Mouse (Mus musculus): ENCODE results near the gene Eid2.

The Eid2 gene

DNA sequence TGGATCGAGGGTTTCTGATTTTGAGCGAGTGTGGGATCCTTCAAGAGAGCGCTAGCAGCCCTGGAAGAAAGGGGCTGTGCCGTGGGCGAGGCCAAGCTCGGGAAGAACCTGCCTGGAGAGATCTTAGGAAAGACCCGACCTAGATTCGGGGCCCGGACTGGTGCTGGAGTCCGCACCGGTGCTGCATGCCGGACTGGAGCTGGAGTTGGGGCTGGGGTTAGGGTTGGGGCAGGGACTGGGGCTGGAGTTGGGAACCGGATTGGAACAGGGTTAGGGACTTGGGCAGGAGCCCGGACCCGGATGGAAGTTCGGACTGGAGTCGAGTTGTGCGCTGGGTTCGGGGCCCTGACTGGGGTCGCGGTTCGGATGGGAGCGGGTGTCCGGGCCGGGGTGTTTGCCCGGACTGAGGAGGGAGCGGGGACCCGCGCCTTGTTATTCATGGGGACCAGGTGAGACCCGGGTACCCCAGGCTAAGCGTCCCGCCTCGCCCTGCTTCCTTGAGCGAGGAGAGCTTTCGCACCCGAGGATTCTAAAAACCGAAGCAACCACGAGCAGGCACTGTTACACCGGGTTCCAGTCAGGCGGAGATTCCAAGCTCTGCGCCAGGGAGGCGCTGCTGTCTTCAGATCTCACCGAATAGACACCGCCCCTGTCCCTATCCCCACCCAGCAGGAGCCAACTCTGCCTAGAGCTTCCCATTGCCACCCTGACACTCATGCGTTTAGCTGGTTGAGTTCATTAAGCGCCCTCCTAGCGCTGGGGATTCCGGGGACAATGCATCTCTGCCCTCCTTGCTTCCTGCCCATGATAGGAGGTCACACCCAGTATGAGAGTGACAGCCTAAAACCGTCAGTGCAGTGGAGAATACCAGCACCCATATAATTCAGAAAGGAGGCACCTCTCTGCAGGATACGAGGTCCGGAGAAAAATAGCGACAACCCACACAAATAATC is 23.2 kb downstream of the Eid2 start, which contains the start of gene Selenov:
Gene Selenov (minus strand): TSS at position 549 of the 953 bp plus-strand sequence.
- in situ Hi-C loops (cut with MboI; ENCODE audit: low sequenced_read_pairs): no loop called here

DNA sequence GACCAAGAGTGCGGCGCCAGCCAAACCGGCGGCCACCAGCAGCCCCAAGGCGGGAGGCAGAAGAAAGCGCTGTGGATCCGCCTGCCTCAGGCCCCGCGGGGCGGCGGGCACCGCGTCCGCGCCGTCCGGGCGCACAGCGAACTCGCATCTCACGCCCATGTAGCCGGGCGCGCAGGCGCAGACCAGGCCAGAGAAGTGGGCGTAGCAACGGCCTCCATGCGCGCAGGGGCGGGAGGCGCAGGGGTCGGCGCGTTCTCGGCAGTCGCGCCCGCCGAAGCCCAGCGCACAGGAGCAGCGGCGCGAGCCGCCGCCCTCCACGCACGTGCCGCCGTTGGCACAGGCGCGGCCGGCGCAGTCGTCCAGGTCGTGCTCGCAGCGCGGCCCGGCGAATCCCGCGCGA is 26.8 kb downstream of the Eid2 start:
- in situ Hi-C loops (cut with MboI; ENCODE audit: low sequenced_read_pairs): no loop called here

DNA sequence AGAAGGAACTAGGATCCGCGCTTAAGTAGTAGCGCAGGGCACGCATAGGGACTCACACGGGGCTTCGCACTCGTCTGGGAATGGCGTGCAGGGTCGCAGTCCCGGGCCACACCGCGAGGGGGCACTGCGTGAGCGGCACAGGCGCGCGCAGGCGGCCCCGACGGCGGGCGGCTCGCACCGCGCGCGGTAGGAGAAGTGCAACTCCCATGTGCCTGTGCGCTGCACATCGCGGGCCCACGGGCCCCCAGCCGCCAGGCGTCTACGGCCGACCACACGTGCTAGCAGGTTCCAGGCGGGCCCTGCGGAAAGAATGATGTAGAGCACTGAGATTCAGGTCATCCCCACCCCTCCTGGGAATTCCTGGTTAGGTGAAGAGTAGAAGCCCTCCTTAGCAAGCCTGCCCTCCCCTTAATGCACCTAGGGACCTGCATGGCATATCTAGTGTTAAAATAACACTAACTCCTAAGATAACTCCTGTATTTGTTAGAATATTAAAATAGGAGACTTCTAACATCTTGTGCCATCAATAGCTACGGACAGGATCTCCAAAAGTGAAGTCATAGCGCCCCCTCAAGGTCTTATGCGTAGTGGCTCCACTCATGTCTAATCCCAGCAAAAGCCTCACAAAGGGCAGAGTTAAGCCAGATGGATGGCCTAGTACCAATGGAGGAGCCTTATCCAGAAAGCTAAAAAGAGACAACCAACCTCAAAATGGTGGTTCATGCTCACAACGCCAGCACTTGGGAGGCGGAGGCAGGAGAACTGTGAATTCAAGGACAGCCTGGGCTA is 31.4 kb downstream of the Eid2 start:
- in situ Hi-C loops (cut with MboI; ENCODE audit: low sequenced_read_pairs): no loop called here

DNA sequence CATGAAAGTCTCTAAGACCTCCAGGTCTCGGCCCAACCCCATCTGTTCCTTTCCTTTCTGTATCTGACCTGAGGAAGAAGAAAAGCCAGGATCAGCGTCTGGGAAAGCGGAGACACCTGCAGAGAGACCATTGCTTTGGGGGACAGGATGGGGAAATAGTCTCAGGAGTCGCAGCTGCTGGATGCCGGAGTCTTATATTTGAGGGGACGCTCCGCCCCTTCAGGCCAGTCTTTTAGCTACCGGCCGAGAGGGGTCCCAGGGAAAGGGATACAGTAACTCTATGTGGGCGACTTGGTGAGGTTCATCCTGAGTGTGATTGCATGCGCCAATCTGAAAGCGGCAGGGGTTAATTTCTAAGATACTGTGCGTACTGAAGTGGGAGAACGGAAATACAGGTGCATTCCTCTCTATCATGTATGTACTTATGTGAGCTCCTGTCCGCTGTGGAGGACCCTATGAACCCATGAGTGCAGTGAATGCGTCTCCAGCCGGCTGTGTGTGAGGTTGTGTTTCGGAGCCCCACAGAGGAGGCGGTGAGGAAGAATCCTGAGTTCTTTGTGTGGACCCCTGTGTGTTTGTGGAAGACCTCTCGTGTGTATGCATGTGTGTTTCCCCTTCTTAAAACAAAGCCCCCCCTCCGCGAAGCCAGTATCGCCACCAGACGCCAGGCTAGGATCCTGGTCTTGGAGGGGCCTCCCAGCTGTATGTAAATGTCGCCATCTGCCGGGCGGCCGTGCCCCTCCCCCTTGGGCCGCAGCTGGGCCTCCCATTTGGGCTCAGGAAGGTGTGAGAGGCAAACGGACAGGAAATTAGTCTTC is 34.1 kb downstream of the Eid2 start, which contains the start of gene Dll3:
Gene Dll3 (minus strand): TSS at position 623 of the 818 bp plus-strand sequence.
- in situ Hi-C loops (cut with MboI; ENCODE audit: low sequenced_read_pairs): no loop called here

DNA sequence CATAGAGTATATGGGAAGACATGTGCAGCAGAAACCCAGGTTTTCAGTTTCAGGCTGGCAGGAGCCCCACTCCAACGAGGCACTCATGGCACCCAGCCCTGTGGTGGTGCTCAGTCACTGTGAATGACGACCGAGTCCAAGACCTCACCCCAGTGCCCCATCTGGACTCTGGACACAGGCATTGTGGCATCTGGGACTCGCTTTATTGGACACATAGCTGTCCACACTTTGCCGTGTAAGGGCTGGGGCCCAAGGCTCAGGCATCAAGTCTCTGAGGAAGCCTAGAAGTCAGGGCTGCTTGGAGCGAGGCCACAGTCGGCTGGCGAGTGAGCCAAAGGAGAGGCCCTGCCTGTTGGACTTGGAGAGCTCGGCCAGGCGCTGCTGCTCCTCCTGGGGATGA is 38.0 kb downstream of the Eid2 start:
- in situ Hi-C loops (cut with MboI; ENCODE audit: low sequenced_read_pairs): no loop called here

DNA sequence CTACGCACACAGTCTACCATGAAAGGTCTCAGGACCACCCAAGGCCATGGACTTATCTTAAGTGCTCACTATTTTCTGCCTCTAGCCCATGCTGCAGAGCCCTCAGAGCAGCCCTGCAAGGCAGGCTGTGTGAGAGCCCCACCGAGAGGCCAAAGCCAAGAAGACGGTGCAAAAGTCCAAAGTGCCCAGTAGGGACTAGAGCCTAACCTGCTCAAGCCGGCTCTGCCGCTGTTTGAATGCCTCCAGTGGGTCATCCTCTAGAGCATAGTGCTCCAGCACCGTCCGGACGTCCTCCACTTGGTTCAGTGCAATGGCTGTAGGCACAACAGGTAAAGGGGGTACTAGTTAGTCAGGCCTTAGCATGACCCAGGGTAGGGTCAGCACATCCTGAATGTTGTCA is 38.5 kb downstream of the Eid2 start:
- in situ Hi-C loops (cut with MboI; ENCODE audit: low sequenced_read_pairs): no loop called here

DNA sequence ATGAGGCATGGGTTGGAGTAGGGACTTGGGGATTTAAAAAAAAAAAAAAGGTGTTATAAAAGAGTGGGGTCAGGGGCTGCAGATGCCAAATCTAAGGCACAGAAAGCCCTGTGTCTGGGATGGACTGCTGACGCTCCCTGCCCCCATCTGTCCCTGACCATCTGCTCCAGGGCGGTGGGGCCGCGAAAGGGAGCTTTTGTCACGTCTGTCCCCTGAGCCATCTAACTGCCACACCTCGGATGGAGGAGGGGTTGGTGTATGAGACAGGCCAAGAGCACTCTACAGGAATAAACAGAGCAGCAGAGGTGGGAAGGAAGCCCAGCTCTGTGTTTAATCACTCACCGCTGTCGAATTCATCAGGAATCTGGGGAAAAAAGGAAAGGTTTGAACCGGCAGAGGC is 42.1 kb downstream of the Eid2 start:
- in situ Hi-C loops (cut with MboI; ENCODE audit: low sequenced_read_pairs): no loop called here

DNA sequence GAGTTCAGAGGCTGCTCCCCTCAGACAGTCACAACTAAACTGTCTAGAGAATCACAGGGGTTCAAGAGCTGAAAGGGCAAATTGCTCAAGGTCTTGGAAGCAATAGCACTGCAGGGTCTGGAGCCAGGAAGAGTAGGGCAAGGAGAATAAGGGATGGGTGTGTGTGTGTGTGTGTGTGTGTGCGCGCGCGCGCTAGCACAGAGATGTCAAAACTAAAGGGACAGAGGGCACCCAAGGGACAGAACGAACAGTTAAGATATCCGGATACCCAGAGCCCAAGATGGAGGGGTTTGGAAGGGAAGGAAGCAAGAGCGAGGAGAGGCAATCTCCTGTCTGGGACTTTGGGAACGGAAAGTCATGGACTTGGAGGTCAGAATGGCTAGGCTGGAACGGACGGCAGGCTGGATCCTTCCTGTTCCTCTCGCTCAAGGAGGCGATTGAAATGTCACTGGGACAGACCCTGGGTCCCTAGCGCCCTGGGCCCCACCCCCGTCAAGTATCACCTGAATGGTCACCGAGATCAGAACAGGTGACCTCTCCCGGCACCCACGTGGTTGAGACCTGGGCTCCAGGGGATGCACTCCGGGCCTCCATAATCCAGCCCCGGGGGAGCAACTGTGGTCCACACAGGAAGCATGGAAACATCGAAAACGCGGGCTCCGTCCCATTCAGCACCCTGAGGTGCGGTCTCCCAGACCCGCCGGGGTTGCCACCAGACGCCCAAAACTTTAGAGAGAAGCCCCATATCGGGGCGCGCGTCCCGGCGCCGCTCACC is 43.7 kb downstream of the Eid2 start:
- in situ Hi-C loops (cut with MboI; ENCODE audit: low sequenced_read_pairs): no loop called here

DNA sequence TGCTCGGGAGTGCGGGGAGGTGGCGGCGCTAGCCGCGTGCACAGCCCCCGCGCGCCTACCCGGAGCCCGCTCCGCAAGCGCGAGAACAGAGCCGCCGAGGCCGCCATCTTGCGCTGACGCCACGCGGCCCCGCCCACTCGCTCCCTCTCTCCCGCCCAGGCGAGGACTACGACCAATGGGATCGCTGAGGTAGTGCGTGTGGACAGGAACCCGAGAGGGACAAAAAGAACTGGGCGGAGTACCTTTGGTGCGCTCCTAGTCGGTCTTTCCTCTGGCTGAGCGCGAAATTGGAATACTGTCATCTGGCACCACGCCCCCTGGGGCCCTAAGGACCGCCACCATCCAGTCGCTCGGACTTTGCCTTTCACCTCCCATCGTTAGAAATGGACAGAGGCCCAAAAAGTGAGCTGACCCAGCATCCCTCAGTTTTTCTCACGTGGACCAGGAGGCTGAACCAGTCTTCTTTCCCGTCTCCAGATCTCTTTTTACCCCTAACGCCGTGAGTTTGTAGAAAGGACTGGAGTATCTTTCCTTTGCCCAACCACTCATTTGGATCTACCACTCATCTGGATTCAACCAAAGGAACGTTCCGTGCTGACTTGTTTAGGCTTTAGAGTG is 44.4 kb downstream of the Eid2 start, which contains the start of gene Timm50:
Gene Timm50 (minus strand): TSS at position 147 of the 618 bp plus-strand sequence.
- in situ Hi-C loops (cut with MboI; ENCODE audit: low sequenced_read_pairs): no loop called here

DNA sequence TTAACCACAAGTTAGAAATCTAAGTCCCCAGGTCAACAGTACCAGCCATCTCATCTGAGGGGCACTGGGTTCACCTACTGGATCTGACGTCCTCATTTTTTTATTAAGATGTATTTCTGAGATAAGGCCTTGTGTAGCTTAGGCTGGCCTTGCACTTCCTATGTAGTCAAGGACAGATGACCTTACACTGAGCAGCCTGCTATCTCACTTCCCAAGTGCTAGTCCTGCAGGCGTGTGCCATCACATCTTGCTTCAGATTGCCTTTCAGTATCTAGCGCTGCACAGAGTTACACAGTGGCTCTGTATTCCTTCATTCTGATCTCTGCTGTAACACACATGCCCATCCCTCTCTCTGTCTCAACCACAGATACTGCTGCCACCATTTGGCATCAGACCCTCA is 50.4 kb downstream of the Eid2 start:
- in situ Hi-C loops (cut with MboI; ENCODE audit: low sequenced_read_pairs): no loop called here

DNA sequence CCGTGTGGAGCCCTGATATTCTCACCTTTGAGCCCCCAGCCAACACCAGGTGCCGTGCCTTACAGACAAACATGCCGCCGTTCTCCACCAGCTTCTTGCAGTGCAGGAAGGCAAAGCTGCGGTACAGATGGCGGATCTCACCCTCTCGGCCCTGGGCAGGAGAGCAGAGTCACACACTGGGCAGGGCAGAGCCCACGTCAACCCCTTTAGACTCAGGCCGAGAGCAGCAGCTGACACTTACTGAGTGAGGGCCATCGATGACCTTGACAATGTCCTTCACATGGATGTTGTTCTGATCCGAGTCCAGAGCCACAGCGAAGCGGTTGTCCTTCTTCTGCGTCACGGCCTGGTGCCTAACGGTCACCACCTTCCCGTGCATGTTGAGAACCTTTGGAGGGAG is 51.0 kb downstream of the Eid2 start:
- in situ Hi-C loops (cut with MboI; ENCODE audit: low sequenced_read_pairs): no loop called here

Data from CH12F3 (cell line).